Comparison of ENCODE assay signal across 8 mouse cellular contexts in the genomic region with DNA sequence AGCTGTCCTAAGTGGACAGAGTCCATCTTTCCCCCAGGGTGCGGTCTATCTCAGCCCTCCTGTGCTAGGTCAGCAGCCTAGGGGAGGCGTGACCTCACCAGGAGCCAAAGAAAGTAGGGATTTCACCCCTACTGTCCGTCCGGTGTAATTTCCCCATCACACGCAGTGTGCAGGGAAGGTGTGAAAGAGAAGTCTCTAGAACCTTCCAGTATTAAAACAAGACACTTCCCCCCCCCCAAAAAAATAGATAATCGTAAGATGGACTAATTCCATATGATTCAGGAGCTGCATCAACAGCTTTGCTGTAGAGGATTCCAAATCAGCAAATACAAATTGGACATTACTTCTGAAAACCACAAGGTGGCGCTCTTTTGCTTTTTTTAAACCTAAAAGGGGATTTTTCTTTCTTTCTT. TPM values are rescaled to one million over a fixed set of nuclear protein-coding genes. Genes with fewer than 3 reads are reported as not detected.
DNase-seq lines count a peak whose midpoint lies in the region; ATAC-seq and TF ChIP-seq lines count a peak whose summit lies in the region.

No protein-coding gene starts in this region.

- no peak for TF ChIP-seq POLR2A in limb, embryonic 14.5 days (IDR thresholded peaks at IDR 0.05; ENCODE audit: borderline replicate concordance, extremely low read depth, insufficient read depth, insufficient read length)

- H3K27me3 ChIP-seq in embryonic facial prominence, embryonic 14.5 days (replicated peaks; ENCODE audit: control insufficient read depth, insufficient read depth, low read length), result no peaks in the 10 kb centered on the region
- no peaks in the 10 kb centered on the region for H3K27me3 ChIP-seq in limb, embryonic 14.5 days (ENCODE audit: control insufficient read depth, insufficient read depth, low read length)
- H3K27me3 ChIP-seq in splenic B cell, adult 2 months (ENCODE audit: control insufficient read depth, insufficient read depth, low read length, poor library complexity, severe bottlenecking), result no peaks in the 10 kb centered on the region

- TF ChIP-seq CTCF in gastrocnemius, adult 2 months (IDR thresholded peaks at IDR 0.05), result peak; percentile 68

- intact Hi-C loops in gastrocnemius, adult 2 months (cut with DNase I), result no loop called here
- intact Hi-C loops in gastrocnemius, postnatal 14 days (cut with DNase I; ENCODE audit: low total_unique reads), result no loop called here

- peak overlapping the region; percentile 25; the same call in 1 of the 2 replicates for H3K4me2 ChIP-seq in embryonic facial prominence, embryonic 14.5 days (ENCODE audit: low read depth, low read length)
- 0 out of 2 replicates have a peak overlapping the region, but pooled peaks have one; percentile 11 for H3K4me2 ChIP-seq in limb, embryonic 14.5 days (replicated peaks; ENCODE audit: low read depth, low read length, severe bottlenecking)

- H3K27ac ChIP-seq in gastrocnemius, adult 2 months, result no peak overlapping the region
- no peak overlapping the region for H3K27ac ChIP-seq in embryonic facial prominence, embryonic 14.5 days (replicated peaks; ENCODE audit: low read depth, low read length)
- no peak overlapping the region for H3K27ac ChIP-seq in limb, embryonic 14.5 days (replicated peaks; ENCODE audit: low read depth, low read length)

- 16% methylated on average over 7 of the region's 7 CpGs for WGBS in embryonic facial prominence, embryonic 14.5 days
- WGBS in limb, embryonic 14.5 days, result 10% methylated on average over 7 of the region's 7 CpGs

- H3K36me3 ChIP-seq in embryonic facial prominence, embryonic 14.5 days (ENCODE audit: control insufficient read depth, insufficient read depth, low read length), result no peaks in the 10 kb centered on the region
- no peaks in the 10 kb centered on the region for H3K36me3 ChIP-seq in limb, embryonic 14.5 days (ENCODE audit: control insufficient read depth, insufficient read depth, low read length)
- H3K36me3 ChIP-seq in splenic B cell, adult 2 months (ENCODE audit: control insufficient read depth, insufficient read depth, low read length, poor library complexity, severe bottlenecking), result no peaks in the 10 kb centered on the region

- peak overlapping the region; percentile 33 for H3K4me3 ChIP-seq in gastrocnemius, adult 2 months
- no peak overlapping the region for H3K4me3 ChIP-seq in embryonic facial prominence, embryonic 14.5 days (ENCODE audit: low read depth, low read length)
- H3K4me3 ChIP-seq in limb, embryonic 14.5 days (replicated peaks; ENCODE audit: low read length), result no peak overlapping the region

- no peak overlapping the region for H3K9ac ChIP-seq in embryonic facial prominence, embryonic 14.5 days (ENCODE audit: low read depth, low read length)
- no peak overlapping the region for H3K9ac ChIP-seq in limb, embryonic 14.5 days (ENCODE audit: low read depth, low read length, severe bottlenecking)

- H3K4me1 ChIP-seq in embryonic facial prominence, embryonic 14.5 days (ENCODE audit: control insufficient read depth, insufficient read depth, low read length), result peaks cover 4% of the 10 kb centered on the region
- H3K4me1 ChIP-seq in limb, embryonic 14.5 days (ENCODE audit: control insufficient read depth, insufficient read depth, low read length), result peaks cover 12% of the 10 kb centered on the region

- ATAC-seq in CD4-positive, CD25-positive, alpha-beta regulatory T cell, adult 4 months, result peak; percentile 20
- 0 out of 2 replicates have a peak, but pooled peaks have one; percentile 26 for ATAC-seq in embryonic facial prominence, embryonic 14.5 days (ENCODE audit: low read depth)
- no peak for ATAC-seq in limb, embryonic 14.5 days (ENCODE audit: low FRiP score, low read depth)

- DNase-seq in gastrocnemius, adult 2 months, result no peak
- DNase-seq in gastrocnemius, postnatal 14 days, result no peak
- peak; percentile 73 for DNase-seq in embryonic facial prominence, embryonic 14.5 days (ENCODE audit: low spot score)
- DNase-seq in limb, embryonic 14.5 days (ENCODE audit: low spot score), result no peak
- DNase-seq in splenic B cell, adult 2 months (ENCODE audit: low read depth, low spot score), result peak; percentile 48
- DNase-seq in urinary bladder, adult 2 months (ENCODE audit: low spot score), result no peak
- no peak for DNase-seq in Muller cell, postnatal 12 days (ENCODE audit: inconsistent ontology term)

- H3K9me3 ChIP-seq in embryonic facial prominence, embryonic 14.5 days (ENCODE audit: control insufficient read depth, low read length), result no peaks in the 10 kb centered on the region
- H3K9me3 ChIP-seq in limb, embryonic 14.5 days (ENCODE audit: control insufficient read depth, low read length), result no peaks in the 10 kb centered on the region

RNA-seq across cellular contexts. Expression of a gene that starts 7.7 kb away (rescaled TPM):
- 1 to 10 TPM; 1.2 to 2.3 TPM for total RNA-seq in gastrocnemius, adult 2 months (2021)
- total RNA-seq in gastrocnemius, postnatal 14 days (2021), result 1 to 10 TPM in 1 of 2 experiments, under 1 TPM in 1; 0.92 to 1.4 TPM
- under 1 TPM; 0.17 to 0.33 TPM for polyA plus RNA-seq in CD4-positive, CD25-positive, alpha-beta regulatory T cell, adult 4 months (2017; shearing (Covaris generic))
- 3.8 and 4.0 TPM in 2 replicates for polyA plus RNA-seq in embryonic facial prominence, embryonic 14.5 days (2014; fragmentation: Nextera tagmentation; extraction: Ambion mirVana)
- 6.4 and 6.9 TPM in 2 replicates for polyA plus RNA-seq in limb, embryonic 14.5 days (2012; rRNA removed)
- 2.8 and 3.6 TPM in 2 replicates for polyA plus RNA-seq in limb, embryonic 14.5 days (2014; fragmentation: Nextera tagmentation; extraction: Ambion mirVana)
- polyA plus RNA-seq in urinary bladder, adult 2 months (2012; rRNA removed), result 2.7 and 3.2 TPM in 2 replicates

Comparison
In these comparisons a context has a peak if more than half of its experiments do, and no peak if none do; other contexts are left out.
1. DNase-seq: peak in embryonic facial prominence, embryonic 14.5 days (single experiment) and splenic B cell, adult 2 months (single experiment); none in gastrocnemius, adult 2 months (single experiment), gastrocnemius, postnatal 14 days (single experiment), limb, embryonic 14.5 days (single experiment), urinary bladder, adult 2 months (single experiment) and Muller cell, postnatal 12 days (single experiment).